Mouse (Mus musculus) heart, embryonic 15.5 days (tissue): ENCODE data around the gene Msh5. TPM values are rescaled to one million over a fixed set of nuclear protein-coding genes. Genes with fewer than 3 reads are reported as not detected.
"Not testable (repeated sequence)": the region's sequence is repeated elsewhere in the genome, so short reads cannot be mapped to it uniquely, and the experiment has no call there.

Experiments used
- ATAC-seq: fragments of 200-750 bp; cut with Nextera tagmentation; replicated peaks from 2 replicates; pipeline ENCODE4 v1.8.0; 2017; ENCODE audit warnings: low read depth, moderate TSS enrichment; ENCODE audit not compliant: insufficient number of reproducible peaks, insufficient read depth, low FRiP score
- H3K27ac ChIP-seq: fragments of 300-500 bp; sonication (generic); 2 replicates; pipeline ENCODE4 v1.5.1; 2015; ENCODE audit warnings: mild to moderate bottlenecking, inconsistent platforms
- H3K27me3 ChIP-seq: fragments of 300-500 bp; sonication (generic); 2 replicates; pipeline ENCODE4 v1.6.1; 2015; ENCODE audit warnings: inconsistent platforms
- H3K36me3 ChIP-seq: fragments of 300-500 bp; sonication (generic); 2 replicates; pipeline ENCODE4 v1.6.1; 2015; ENCODE audit warnings: mild to moderate bottlenecking, inconsistent platforms
- H3K4me1 ChIP-seq: fragments of 300-500 bp; sonication (generic); replicated peaks from 2 replicates; pipeline ENCODE4 v1.6.1; 2015; ENCODE audit warnings: inconsistent platforms
- H3K4me2 ChIP-seq: fragments of 300-500 bp; sonication (generic); 2 replicates; pipeline ENCODE4 v1.6.1; 2015; ENCODE audit warnings: inconsistent platforms, mild to moderate bottlenecking, moderate library complexity
- H3K4me3 ChIP-seq: fragments of 300-500 bp; sonication (generic); 2 replicates; pipeline ENCODE4 v1.5.1; 2015; ENCODE audit warnings: mild to moderate bottlenecking, inconsistent platforms
- H3K9ac ChIP-seq: fragments of 300-500 bp; sonication (generic); 2 replicates; pipeline ENCODE4 v1.6.1; 2015; ENCODE audit warnings: mild to moderate bottlenecking, inconsistent platforms
- H3K9me3 ChIP-seq: fragments of 300-500 bp; sonication (generic); replicated peaks from 2 replicates; pipeline ENCODE4 v1.6.1; 2016; ENCODE audit warnings: inconsistent platforms
- WGBS: fragments of 180-500 bp; shearing (Covaris S2); methylation state at CpG from one replicate; pipeline ENCODE4 v1.1.7; 2015; ENCODE audit warnings: mixed read lengths; 5-methylcytosine and 5-hydroxymethylcytosine counted together
- polyA plus RNA-seq: library from polyadenylated mRNA; unstranded; fragments of >200 nt; fragmentation: Nextera tagmentation; extraction: Ambion mirVana; gene quantifications from 2 replicates; pipeline ENCODE4 v1.2.1, GENCODE M21; 2015

Msh5 gene
- polyA plus RNA-seq, 1 experiment from 2014 or later = 2.7 TPM

- not testable (repeated sequence) for H3K27me3 ChIP-seq, H3K4me2 ChIP-seq, H3K9me3 ChIP-seq, ATAC-seq, H3K9ac ChIP-seq, H3K27ac ChIP-seq, H3K4me3 ChIP-seq
- H3K4me1 ChIP-seq = peaks cover 16% of the 10 kb centered on the region
- 91% methylated on average over 4 of the region's 5 CpGs for whole genome bisulfite sequencing
- H3K36me3 ChIP-seq = peaks cover 52% of the 10 kb centered on the region
These were observed 40.6 kb downstream of the Msh5 start for GRCm38 (mm10) chr17:35005902-35006301.

GRCm38 (mm10) chr17:35005158-35005557, 41.4 kb downstream of the Msh5 start:
- Histone ChIP-seq H3K9me3 (no peaks in the 10 kb centered on the region), H3K36me3 (peaks cover 45% of the 10 kb centered on the region), H3K4me1 (peaks cover 16% of the 10 kb centered on the region), H3K27me3 (no peaks in the 10 kb centered on the region), H3K27ac (no peak overlapping the region), H3K4me3 (no peak overlapping the region), H3K9ac (no peak overlapping the region), H3K4me2 (no peak overlapping the region)
- 91% methylated on average over 10 of the region's 10 CpGs for WGBS
- ATAC-seq = no peak

GRCm38 (mm10) chr17:35004075-35004717, 42.3 kb downstream of the Msh5 start:
- WGBS = 91% methylated on average over 17 of the region's 17 CpGs
- Histone ChIP-seq H3K9ac (no peak overlapping the region), H3K9me3 (no peaks in the 10 kb centered on the region), H3K27me3 (no peaks in the 10 kb centered on the region), H3K4me2 (no peak overlapping the region), H3K4me1 (peaks cover 26% of the 10 kb centered on the region), H3K36me3 (peaks cover 38% of the 10 kb centered on the region), H3K4me3 (no peak overlapping the region), H3K27ac (no peak overlapping the region)
- no peak for ATAC-seq

GRCm38 (mm10) chr17:35003022-35003838, 43.3 kb downstream of the Msh5 start:
- WGBS = 57% methylated on average over 9 of the region's 9 CpGs
- Histone ChIP-seq H3K4me2 (peak overlapping the region; percentile 94; the same call in 1 of the 2 replicates), H3K27me3 (no peaks in the 10 kb centered on the region), H3K36me3 (peaks cover 40% of the 10 kb centered on the region), H3K9me3 (no peaks in the 10 kb centered on the region), H3K27ac (peak overlapping the region; percentile 95; the same call in 1 of the 2 replicates), H3K9ac (no peak overlapping the region), H3K4me1 (peaks cover 34% of the 10 kb centered on the region), H3K4me3 (no peak overlapping the region)
- no peak for ATAC-seq

- Histone ChIP-seq H3K9me3 (no peaks in the 10 kb centered on the region), H3K27ac (peak overlapping the region; percentile 95), H3K9ac (peak overlapping the region; percentile 88), H3K36me3 (peaks cover 43% of the 10 kb centered on the region), H3K4me3 (peak overlapping the region; percentile 85), H3K4me1 (peaks cover 43% of the 10 kb centered on the region), H3K4me2 (peak overlapping the region; percentile 94), H3K27me3 (no peaks in the 10 kb centered on the region)
- WGBS = 8% methylated on average over 12 of the region's 12 CpGs
- ATAC-seq = no peak
These were observed 44.2 kb downstream of the Msh5 start for GRCm38 (mm10) chr17:35002153-35002865.

- Histone ChIP-seq H3K9ac (peak overlapping the region; percentile 88), H3K4me3 (peak overlapping the region; percentile 85), H3K4me2 (peak overlapping the region; percentile 94), H3K27ac (peak overlapping the region; percentile 95), H3K4me1 (peaks cover 49% of the 10 kb centered on the region), H3K27me3 (no peaks in the 10 kb centered on the region), H3K36me3 (peaks cover 39% of the 10 kb centered on the region), H3K9me3 (no peaks in the 10 kb centered on the region)
- no peak; the same call in 1 of the 2 replicates for ATAC-seq
- WGBS = under 1% methylated on average over 35 of the region's 35 CpGs
These were observed 44.9 kb downstream of the Msh5 start for GRCm38 (mm10) chr17:35001452-35002152.

- peak; percentile 91 for ATAC-seq
- peak within 1 kb of the TSS; percentile 85 for H3K4me3 ChIP-seq
- no peaks in the 10 kb centered on the region for H3K27me3 ChIP-seq
- peak within 1 kb of the TSS; percentile 88 for H3K9ac ChIP-seq
- 0% methylated on average over 72 of the region's 83 CpGs for WGBS
- peak within 1 kb of the TSS; percentile 94 for H3K4me2 ChIP-seq
- peak within 1 kb of the TSS; percentile 95 for H3K27ac ChIP-seq
- H3K36me3 ChIP-seq = peaks cover 34% of the 10 kb centered on the region
- no peaks in the 10 kb centered on the region for H3K9me3 ChIP-seq
- peaks cover 50% of the 10 kb centered on the region for H3K4me1 ChIP-seq
These were observed 45.7 kb downstream of the Msh5 start, which contains the start of gene Vars for GRCm38 (mm10) chr17:35000717-35001451. TSS of gene Vars (plus strand) at chr17:35000987.

- Histone ChIP-seq H3K4me3 (peak overlapping the region; percentile 85), H3K36me3 (peaks cover 26% of the 10 kb centered on the region; the same call in 1 of the 2 replicates), H3K9ac (peak overlapping the region; percentile 88), H3K27ac (peak overlapping the region; percentile 95), H3K4me2 (peak overlapping the region; percentile 94), H3K4me1 (peaks cover 50% of the 10 kb centered on the region)
- ATAC-seq, H3K9me3 ChIP-seq, H3K27me3 ChIP-seq: not testable (repeated sequence)
- 17% methylated on average over 29 of the region's 32 CpGs for WGBS
These were observed 46.5 kb downstream of the Msh5 start for GRCm38 (mm10) chr17:34999871-35000716.

- Histone ChIP-seq H3K36me3 (0 out of 2 replicates have a peak, but pooled peaks cover 17% of the 10 kb centered on the region), H3K4me1 (peaks cover 50% of the 10 kb centered on the region), H3K4me2 (peak overlapping the region; percentile 94), H3K4me3 (peak overlapping the region; percentile 85; the same call in 1 of the 2 replicates), H3K27me3 (no peaks in the 10 kb centered on the region), H3K27ac (no peak overlapping the region), H3K9me3 (no peaks in the 10 kb centered on the region), H3K9ac (0 out of 2 replicates have a peak overlapping the region, but pooled peaks have one; percentile 14)
- WGBS = 85% methylated on average over 15 of the region's 15 CpGs
- ATAC-seq = no peak
These were observed 47.8 kb downstream of the Msh5 start for GRCm38 (mm10) chr17:34998526-34999430.
